Mouse (Mus musculus): ENCODE measurements around the gene Btbd9. TPM values are rescaled to one million over a fixed set of nuclear protein-coding genes. Genes with fewer than 3 reads are reported as not detected.

The Btbd9 gene
- total RNA-seq, 2 experiments from 2014 or later = 9.7 to 14.8 TPM

DNA sequence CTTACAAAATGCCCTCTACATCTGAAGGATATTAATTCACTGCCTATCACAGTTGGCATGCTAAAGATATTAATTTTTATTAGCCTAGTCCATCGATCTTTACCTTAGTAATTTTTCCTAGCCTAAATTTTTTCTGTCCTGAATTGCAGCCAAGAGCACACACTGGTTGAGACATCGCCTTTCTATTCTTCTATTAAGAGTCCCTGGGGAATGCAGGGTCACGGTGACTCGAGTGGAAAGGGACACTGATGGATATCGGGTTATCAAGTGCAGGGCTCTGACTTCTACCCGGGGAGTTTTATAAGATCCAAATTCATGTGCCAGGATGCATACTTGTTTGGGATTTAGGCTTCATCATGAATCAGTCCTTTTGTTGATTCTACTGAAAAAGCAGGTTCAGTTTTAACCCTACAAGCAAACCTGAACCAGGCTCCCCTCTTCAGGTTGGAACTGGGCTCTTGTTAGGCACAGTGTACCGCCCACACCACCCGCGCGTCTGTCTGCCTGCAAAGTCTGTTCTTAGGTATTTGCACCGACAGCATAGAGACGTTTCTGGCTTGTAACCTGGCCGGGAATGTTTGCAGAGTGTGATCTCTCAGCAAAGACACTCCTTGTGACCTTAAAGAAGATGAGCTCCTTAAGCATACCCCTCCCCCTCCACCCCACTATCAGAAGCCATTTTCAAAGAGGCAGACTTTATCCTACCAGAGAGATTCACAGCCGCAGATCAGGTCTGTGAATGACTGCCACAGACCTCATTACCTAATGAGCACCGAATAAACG lies 297.5 kb downstream of the Btbd9 start:
- intact Hi-C loops (cut with DNase I; ENCODE audit: low total_unique reads) = no loop called here
- peak; percentile 22 for DNase-seq

DNA sequence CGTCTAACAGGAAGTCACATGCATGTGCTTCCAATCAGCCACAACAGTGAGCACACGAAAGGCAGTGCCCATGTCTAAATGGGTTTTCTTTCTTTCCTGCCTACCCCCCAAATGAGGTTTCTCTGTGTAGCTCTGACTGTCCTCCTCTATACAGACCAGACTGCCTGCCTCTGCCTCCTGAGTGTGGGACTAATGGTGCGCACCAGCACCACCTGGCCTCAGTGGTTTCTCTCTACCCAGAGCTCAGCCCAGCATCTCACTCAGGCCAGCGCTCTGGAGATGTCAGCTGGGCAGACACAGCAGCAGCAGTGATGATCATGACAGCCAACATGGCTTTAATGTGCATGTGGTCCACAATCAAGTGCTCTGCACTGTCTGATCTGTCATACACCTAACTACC lies 299.8 kb downstream of the Btbd9 start:
- intact Hi-C loops (cut with DNase I; ENCODE audit: low total_unique reads) = no loop called here
- DNase-seq = no peak

DNA sequence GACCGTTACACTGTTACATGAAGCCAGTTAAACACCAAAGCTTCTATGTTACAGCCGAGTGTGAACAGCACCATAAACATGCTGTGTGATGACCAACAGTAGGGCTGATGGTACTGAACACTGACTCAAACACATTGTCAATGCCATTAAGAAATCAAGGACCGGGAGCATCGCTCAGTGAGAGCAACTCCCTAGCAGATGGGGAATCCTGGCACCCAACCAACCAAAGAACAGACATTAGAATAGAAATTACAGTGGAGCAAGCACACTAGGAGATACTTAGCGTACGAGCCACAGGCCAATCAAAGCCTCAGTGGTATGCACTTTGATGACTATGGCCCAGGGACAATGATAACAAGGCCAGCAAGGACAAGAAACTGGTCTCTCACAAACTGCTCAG lies 303.5 kb downstream of the Btbd9 start:
- DNase-seq = no peak
- intact Hi-C loops (cut with DNase I; ENCODE audit: low total_unique reads) = no loop called here

DNA sequence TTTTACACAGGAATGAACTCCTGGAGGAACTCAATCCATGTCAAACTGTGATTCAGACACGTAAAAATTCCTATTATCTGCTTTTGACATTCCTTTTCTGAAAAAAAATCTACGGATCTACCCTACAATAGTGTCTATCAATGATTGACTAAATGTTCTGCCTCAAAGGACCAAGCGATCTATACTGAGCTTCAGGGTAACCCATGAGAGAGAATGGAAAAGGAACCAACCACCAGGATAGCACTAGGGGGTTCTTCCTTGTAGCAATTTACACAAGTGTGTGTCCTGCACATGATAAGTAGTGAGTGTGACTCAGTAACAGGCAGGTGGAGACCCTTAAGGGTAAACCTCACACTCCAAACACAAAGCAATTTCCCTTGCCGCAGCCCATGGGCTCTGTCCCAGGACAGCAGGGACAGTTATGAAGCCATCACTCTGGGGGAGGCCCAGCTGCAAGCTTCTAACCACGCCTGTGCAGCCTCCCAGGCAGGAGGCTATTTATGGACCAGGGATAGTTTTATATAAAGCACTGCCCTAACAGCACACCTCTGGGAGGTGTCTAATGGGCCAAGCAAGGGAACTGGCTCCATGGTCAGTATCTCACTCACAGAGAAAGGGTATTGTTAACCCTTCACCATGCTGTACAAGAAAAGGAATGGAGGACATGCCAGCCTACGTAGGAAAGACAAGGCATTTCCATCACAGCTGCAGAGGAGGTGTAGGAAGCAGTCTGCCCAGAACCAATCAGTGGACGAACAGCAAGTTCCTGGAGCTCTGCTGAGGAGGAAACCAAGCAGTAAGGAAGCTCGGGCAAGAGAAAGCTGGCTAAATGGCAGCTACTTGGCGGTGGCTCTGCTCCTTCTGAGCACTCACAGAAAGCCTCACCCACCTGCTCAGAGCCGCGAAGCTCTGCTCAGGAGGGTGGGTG lies 306.9 kb downstream of the Btbd9 start:
- intact Hi-C loops (cut with DNase I; ENCODE audit: low total_unique reads) = no loop called here
- DNase-seq = no peak

DNA sequence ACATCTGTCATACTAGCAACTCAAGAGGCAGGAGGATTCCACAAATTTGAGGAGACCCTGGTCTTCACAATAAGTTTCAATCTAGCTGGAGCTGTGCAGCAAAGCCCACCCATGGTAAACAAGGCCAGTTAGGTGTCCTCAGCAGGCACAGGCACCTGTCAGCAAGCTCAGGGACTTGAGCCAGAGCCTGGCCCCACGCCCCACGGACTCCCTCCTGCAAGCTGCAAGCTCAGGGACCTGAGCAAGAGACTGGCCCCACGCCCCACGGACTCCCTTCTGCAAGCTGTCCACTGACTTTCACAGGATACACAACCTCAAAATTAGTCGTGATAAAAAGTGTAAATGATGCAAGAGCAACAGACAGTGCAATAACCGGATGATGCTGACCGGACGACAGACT lies 307.8 kb downstream of the Btbd9 start:
- intact Hi-C loops (cut with DNase I; ENCODE audit: low total_unique reads) = no loop called here
- DNase-seq = peak; percentile 44

DNA sequence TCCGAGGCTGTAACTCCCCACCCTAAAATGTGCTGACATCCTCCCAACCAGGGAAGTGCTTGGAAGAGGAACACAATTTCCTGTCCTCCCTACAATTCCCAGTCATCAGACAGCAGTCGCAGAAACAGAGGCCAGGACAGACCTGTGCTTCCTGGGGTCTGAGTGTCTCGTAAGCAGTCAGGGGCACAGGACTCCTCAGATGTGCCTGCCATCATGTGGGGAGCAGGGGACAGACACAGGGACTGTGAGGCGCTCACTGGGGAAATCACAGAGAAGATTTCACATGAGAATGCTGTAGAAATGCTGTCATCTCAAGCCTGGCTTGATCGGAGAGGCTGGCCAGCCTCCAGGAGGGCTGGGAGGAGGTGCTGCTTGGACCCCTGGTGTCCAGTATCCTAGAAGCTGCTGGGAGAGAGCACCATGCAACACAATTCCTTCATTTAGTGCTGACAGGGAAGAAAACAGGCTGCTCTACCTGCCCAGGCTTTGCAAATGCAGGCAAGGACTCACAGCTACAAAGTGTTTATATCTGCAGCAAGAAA lies 308.8 kb downstream of the Btbd9 start:
- intact Hi-C loops (cut with DNase I; ENCODE audit: low total_unique reads) = no loop called here
- DNase-seq = peak; percentile 38

DNA sequence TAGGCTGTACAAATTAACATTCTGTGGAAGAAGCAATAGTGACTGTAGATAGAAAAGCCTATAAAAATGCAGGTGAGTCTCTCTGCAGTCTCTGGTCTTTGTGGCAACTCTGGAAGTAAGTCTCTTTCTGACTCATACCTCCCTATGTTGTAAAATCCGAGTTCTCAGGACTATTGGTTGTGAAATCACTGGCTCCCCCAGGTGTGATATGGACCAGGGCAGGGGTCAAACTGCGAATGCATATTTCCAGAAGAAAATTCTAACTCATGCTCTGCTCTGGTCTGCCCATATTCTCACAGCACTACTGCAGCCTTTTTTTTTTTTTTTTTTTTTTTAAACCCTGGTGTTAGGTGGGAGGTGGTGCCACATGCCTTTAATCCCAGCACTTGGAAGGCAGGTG lies 312.8 kb downstream of the Btbd9 start:
- intact Hi-C loops (cut with DNase I; ENCODE audit: low total_unique reads) = no loop called here
- DNase-seq = no peak

DNA sequence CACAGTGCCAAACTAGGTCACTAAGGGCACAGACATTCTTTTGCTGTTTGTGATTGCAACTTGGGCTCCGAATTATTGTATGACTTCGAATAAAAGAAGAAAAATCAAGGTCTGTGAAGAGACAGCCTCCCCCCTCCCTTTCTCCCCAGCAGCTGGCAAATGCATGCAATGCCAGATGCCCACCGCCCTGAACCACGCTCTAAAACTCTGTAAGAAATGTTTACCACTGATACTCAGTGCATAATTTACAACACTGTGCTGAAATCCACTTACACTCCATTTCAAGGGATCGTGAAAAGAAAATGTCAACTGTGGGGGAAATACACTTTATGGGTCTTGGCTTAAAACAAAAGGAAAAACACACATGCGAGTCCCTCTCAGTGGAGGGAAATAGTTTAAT lies 313.3 kb downstream of the Btbd9 start:
- DNase-seq = no peak
- intact Hi-C loops (cut with DNase I; ENCODE audit: low total_unique reads) = no loop called here

DNA sequence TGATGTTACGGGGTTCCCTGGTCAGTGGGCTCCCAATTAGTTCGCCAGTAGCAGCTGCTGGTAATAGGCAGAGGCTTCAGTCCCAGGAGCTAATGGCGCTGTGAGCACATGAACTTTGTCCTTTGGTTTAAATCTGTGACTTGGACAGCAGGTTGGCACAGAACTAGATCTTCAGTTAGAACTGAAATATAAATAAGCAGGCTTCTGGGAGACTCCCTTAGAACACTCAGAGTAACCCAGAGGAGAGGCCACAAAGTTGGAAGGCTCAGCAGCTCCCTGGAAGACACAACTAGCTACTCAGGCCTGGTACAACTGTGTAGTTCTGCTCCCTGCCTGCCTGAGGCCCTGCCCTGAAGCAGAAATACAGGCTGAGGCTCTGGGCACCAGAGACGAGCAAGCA lies 313.8 kb downstream of the Btbd9 start:
- intact Hi-C loops (cut with DNase I; ENCODE audit: low total_unique reads) = no loop called here
- peak; percentile 19 for DNase-seq

DNA sequence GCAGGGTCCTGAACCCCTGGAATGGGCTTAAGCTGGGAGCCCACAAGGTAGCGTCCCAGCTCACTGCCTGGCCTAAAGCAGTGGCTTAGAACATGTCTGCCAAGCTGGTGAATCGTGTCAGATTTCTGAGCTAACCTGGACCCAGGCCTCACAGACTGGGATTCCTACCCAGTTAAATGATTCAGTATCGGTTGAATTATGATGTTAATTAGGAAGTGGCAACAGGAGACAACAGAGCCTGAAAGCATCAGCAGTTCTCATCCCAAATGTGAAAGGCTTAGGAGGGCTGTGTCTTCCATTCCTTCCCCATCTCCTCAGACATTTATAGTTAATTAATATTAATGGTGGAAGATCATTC lies 314.3 kb downstream of the Btbd9 start:
- intact Hi-C loops (cut with DNase I; ENCODE audit: low total_unique reads) = no loop called here
- no peak for DNase-seq

DNA sequence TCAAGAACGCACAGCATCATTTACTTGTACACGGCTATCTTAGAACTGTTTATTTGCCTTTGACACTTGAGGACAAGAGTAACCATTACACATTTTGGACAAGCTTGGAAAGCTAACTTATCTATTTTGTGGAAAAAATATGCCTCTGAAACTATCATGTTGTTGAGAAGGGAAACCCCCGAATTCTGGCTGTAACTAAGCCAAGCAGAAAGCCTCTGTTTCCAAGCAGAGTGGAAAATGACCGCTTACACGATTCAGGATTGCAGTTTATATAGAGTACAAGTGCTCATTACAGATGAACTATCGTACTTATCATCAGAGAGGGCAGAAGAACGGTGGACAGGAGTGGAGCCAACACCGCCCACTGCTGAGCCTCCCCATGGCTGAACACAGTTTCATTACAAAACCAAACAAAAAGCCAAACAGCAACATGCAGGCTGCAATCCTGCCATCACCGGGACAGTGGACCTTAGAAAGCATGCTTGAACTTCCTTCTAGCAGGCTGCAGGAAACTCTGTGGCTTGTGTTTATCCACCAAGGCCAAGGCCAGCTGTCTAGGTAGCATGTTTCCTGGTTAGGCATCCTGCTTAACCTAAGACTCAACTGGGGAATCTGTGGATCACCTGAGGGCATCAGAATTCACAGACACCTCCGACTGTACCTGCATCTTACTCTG lies 314.8 kb downstream of the Btbd9 start:
- intact Hi-C loops (cut with DNase I; ENCODE audit: low total_unique reads) = no loop called here
- DNase-seq = no peak

DNA sequence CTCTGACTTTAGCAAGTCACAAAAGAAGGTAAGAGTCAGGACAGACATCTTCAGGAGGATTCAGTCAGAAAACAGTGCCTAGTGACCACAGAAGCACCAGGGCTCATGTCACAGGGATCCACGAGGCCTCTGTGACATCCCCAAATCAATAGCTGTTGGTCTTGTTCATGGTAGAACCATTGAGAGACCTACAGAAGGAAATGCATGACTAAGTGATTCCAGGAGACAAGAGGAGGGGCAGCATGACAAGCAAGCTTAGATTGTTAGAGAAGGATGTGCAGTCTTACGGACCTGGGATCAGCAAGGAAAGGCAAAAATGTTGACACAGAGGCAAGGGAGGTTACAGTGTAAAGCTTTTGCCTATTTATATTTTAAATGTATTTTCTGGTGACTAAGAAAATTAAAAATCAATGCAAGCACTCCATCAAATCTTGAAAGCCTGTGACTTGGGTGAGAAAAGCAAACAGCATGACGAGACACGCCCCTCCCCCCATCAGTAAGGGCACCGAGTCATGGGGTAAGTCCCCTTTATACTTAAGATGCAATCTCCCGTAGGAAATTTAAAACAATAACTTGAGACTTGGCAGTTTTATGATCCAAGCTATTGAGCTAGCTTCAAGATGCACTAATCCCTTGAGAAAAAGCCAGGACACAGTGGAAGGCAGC lies 315.5 kb downstream of the Btbd9 start:
- no peak for DNase-seq
- intact Hi-C loops (cut with DNase I; ENCODE audit: low total_unique reads) = no loop called here

DNA sequence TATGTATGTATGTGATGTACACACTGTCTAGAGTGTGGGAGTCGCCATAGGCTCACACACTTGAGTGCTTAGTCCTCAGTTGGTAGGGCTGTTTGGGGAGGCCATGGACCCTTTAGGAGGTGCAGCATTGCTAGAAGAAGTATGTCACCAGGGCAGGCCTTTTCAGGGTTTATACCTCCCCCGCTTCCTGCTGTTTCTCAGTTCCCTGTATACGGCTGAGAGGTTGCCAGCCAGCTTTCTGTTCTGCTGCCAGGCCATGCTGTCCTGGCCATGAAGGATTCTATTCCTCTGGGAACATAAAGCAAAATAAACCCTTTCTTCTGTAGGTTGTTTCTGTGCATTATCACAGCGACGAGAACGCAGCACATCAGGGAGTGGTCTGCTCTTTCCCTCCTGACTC lies 316.4 kb downstream of the Btbd9 start:
- DNase-seq = no peak
- intact Hi-C loops (cut with DNase I; ENCODE audit: low total_unique reads) = no loop called here

DNA sequence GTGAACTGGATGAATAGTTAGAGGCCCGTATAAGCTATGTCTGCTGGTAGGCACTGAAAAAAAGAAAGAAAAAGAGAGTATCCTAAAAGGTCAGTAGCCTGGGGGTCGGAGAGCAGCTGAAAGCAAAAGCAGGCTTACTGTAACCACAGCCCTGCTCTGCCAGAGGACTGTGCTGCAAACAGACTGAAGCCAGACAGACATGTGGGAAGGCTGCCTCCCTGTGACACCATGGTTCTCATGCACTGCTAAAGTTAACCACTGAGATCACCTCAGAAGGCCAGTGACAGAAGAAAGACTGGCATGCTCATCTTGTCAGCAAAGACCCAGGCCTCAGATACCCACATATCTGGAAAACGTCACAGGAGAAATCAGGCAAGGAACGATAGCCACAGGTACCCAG lies 317.8 kb downstream of the Btbd9 start:
- intact Hi-C loops (cut with DNase I; ENCODE audit: low total_unique reads) = no loop called here
- DNase-seq = peak; percentile 31

DNA sequence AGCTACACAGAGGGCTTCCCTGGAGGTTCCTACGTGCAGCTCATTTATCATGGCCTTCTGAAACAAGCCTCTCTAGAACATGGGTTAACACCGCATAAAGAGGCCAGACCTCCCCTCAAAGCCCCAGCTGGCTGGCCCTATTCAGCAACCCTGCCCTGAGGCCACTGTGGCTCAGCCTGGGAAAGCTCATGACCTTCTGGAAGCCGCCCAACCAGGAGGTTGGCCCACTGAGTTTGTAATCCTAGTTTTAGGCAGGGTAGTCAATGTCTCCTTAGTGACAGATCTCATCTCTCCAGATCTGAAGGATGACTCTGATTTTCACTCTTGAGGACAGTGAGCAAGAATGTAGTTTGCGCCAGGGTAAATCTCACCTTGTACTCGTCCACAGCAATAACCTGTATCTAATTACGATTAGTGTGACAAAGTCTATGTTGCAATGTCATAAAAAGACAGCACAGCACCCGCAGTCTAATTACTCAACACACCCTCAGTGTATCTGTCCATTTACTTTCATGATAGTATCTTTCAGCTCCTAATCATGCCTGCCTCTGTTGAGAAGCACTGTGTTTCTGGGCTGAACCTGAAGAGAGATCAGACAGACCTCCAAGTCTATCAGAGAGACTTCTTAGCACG lies 320.2 kb downstream of the Btbd9 start:
- intact Hi-C loops (cut with DNase I; ENCODE audit: low total_unique reads) = no loop called here

DNA sequence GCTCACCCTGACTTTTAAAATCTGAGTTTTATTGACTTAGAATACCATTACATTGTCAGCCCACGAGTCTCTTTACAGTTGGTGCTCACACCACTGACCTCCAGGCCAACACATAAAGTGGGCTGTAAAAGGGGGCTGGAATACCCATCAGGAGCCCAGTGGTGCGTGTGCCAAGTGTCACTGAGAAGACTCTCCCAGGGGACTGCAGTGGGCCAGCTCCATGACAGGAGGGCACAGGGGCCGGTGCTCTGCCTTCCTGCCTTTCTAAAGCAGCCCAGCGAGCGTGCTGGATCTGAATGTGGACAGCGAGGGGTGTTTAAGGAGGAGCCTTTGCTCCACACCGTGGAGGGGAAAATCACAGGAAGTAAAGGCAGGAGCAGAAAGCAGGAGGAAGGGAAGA lies 322.4 kb downstream of the Btbd9 start:
- intact Hi-C loops (cut with DNase I; ENCODE audit: low total_unique reads) = no loop called here
- DNase-seq = no peak

More for the DNA sequence above, 320.2 kb downstream of the Btbd9 start:
- DNase-seq = no peak

DNA sequence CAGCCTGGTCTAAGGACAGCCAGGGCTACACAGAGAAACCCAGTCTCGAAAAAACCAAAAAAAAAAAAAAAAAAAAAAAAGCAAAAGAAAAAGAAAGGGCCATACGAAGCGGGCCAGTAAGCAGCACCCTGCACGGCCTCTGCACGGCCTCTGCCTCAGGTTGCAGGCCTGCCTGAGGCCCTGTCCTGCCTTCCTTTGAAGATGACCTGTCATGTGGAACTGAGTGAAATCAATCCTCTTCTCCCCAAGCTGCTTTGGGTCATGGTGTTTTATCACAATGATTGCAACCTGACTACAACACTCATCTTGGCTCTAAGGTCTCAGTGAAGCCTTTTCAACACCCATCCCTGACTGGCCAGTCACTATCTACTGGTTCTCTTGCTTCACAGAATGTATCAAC lies 323.3 kb downstream of the Btbd9 start:
- intact Hi-C loops (cut with DNase I; ENCODE audit: low total_unique reads) = no loop called here

DNA sequence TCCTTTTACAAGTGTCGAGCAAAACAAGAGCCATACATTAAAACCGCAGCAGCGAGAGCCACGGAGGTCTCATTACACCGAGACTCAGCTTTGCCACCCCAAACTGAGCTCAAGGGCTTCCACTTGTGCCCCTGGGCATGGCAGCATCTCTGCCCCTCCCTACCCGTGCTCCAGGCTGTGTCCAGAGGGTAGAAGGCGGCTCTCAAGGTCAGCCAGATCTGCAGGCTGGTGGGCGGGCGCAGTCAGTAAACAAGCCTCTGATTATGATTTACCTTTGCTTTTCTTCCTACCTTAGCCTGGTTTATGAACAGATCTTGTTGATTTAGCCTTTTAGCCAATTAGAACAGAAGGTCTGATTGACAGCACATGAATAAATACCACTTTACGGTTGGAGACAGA lies 331.0 kb downstream of the Btbd9 start:
- no peak for DNase-seq
- intact Hi-C loops (cut with DNase I; ENCODE audit: low total_unique reads) = no loop called here

More for the DNA sequence above, 323.3 kb downstream of the Btbd9 start:
- DNase-seq = no peak

DNA sequence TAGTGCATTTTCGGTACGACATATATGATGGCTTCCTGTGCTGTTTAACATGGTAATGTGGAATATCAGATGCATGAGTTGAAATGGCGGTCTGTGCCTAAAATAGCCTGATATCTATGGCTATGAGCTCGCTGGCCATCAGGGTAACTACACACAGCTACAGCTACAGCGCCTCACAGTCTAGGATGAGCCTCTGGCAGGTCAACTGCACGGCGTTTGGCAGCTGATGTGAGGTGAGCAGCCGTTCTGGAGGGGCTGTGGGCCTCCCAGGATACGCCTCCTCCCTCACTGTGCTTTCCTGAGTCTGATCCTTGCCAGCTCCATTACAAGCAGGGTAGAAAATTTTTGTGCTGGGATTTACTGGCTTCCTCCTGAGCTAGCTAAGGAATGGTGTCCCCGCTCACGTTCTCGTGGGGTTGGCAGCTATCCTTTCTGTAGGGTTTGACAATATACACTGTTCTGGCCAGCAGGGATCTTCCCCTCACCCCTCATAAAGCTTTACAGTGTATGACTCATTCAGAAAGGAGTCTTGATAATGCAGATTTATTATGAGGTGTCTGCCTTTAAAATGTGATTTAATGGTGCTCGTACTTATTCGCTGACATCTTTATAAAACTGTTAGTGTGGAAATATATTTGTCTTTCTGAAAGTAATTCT lies 331.5 kb downstream of the Btbd9 start:
- intact Hi-C loops (cut with DNase I; ENCODE audit: low total_unique reads) = no loop called here
- DNase-seq = no peak
